Mouse (Mus musculus): Measurements from ENCODE around the gene Mfap1b. TPM values are rescaled to one million over a fixed set of nuclear protein-coding genes. Genes with fewer than 3 reads are reported as not detected.
"Not testable (repeated sequence)": the region's sequence is repeated elsewhere in the genome, so short reads cannot be mapped to it uniquely, and the experiment has no call there.

Mfap1b gene
- polyA plus RNA-seq (2012; rRNA removed), result 2.4 and 2.9 TPM in 2 replicates

- DNase-seq (ENCODE audit: low read depth, low spot score), result peak; percentile 81
- WGBS, result 4% methylated on average over 41 of the region's 41 CpGs
Measured at GRCm38 (mm10) chr2:121473301-121474179, at the start of gene Mfap1b. Mfap1b (minus strand) TSS chr2:121474067.

GRCm38 (mm10) chr2:121522830-121523229 is 49.0 kb upstream of the Mfap1b start:
- DNase-seq (ENCODE audit: low read depth, low spot score), result not testable (repeated sequence)
- WGBS, result 97% methylated on average over 3 of the region's 3 CpGs

GRCm38 (mm10) chr2:121522006-121522405 is 48.1 kb upstream of the Mfap1b start:
- DNase-seq (ENCODE audit: low read depth, low spot score), result no peak
- 48% methylated on average over 2 of the region's 2 CpGs for WGBS

- DNase-seq (ENCODE audit: low read depth, low spot score), result not testable (repeated sequence)
Measured at GRCm38 (mm10) chr2:121518711-121519110, 44.8 kb upstream of the Mfap1b start.

GRCm38 (mm10) chr2:121518106-121518505 is 44.2 kb upstream of the Mfap1b start:
- WGBS, result 83% methylated on average over 5 of the region's 5 CpGs
- no peak for DNase-seq (ENCODE audit: low read depth, low spot score)

More at GRCm38 (mm10) chr2:121518711-121519110, 44.8 kb upstream of the Mfap1b start:
- 88% methylated on average over 4 of the region's 4 CpGs for WGBS

- no peak for DNase-seq (ENCODE audit: low read depth, low spot score)
- WGBS, result 89% methylated on average over 4 of the region's 4 CpGs
Measured at GRCm38 (mm10) chr2:121514211-121514610, 40.3 kb upstream of the Mfap1b start.

- DNase-seq (ENCODE audit: low read depth, low spot score), result not testable (repeated sequence)
- 91% methylated on average over 5 of the region's 5 CpGs for WGBS
Measured at GRCm38 (mm10) chr2:121512991-121513765, 39.3 kb upstream of the Mfap1b start.

- DNase-seq (ENCODE audit: low read depth, low spot score), result no peak
- WGBS, result 88% methylated on average over 8 of the region's 8 CpGs
Measured at GRCm38 (mm10) chr2:121511401-121511800, 37.5 kb upstream of the Mfap1b start.

- 12% methylated on average over 16 of the region's 16 CpGs for WGBS
- peak; percentile 52 for DNase-seq (ENCODE audit: low read depth, low spot score)
Measured at GRCm38 (mm10) chr2:121509584-121509983, 35.7 kb upstream of the Mfap1b start.

- no peak for DNase-seq (ENCODE audit: low read depth, low spot score)
- 40% methylated on average over 2 of the region's 2 CpGs for WGBS
Measured at GRCm38 (mm10) chr2:121507951-121508330, 34.1 kb upstream of the Mfap1b start.

GRCm38 (mm10) chr2:121507173-121507950 is 33.5 kb upstream of the Mfap1b start:
- WGBS, result under 1% methylated on average over 12 of the region's 12 CpGs
- DNase-seq (ENCODE audit: low read depth, low spot score), result no peak

- DNase-seq (ENCODE audit: low read depth, low spot score), result peak; percentile 78
- 3% methylated on average over 42 of the region's 42 CpGs for WGBS
Measured at GRCm38 (mm10) chr2:121505942-121506882, 32.3 kb upstream of the Mfap1b start, which contains the start of the genes Mfap1a and Wdr76. Mfap1a (minus strand) TSS chr2:121506665. Wdr76 (plus strand) TSS chr2:121506723.

- WGBS, result 74% methylated on average over 3 of the region's 6 CpGs
- not testable (repeated sequence) for DNase-seq (ENCODE audit: low read depth, low spot score)
Measured at GRCm38 (mm10) chr2:121501550-121501949, 27.7 kb upstream of the Mfap1b start.

GRCm38 (mm10) chr2:121484403-121484802 is 10.5 kb upstream of the Mfap1b start:
- DNase-seq (ENCODE audit: low read depth, low spot score), result not testable (repeated sequence)
- WGBS, result 74% methylated on average over 2 of the region's 2 CpGs

GRCm38 (mm10) chr2:121483576-121483975 is 9.7 kb upstream of the Mfap1b start:
- DNase-seq (ENCODE audit: low read depth, low spot score), result no peak
- 31% methylated on average over 8 of the region's 8 CpGs for WGBS

- DNase-seq (ENCODE audit: low read depth, low spot score), result not testable (repeated sequence)
- 85% methylated on average over 13 of the region's 13 CpGs for WGBS
Measured at GRCm38 (mm10) chr2:121480916-121481315, 7.0 kb upstream of the Mfap1b start.

GRCm38 (mm10) chr2:121480498-121480897 is 6.6 kb upstream of the Mfap1b start:
- no peak for DNase-seq (ENCODE audit: low read depth, low spot score)
- WGBS, result 46% methylated on average over 3 of the region's 3 CpGs

- WGBS, result 88% methylated on average over 3 of the region's 3 CpGs
- DNase-seq (ENCODE audit: low read depth, low spot score), result no peak
Measured at GRCm38 (mm10) chr2:121477491-121478266, 3.8 kb upstream of the Mfap1b start.

All from large intestine, adult 2 months (tissue).